Mouse (Mus musculus) left cerebral cortex, postnatal 14 days (tissue): ENCODE results near the gene AU040320. TPM values are rescaled to one million over a fixed set of nuclear protein-coding genes. Genes with fewer than 3 reads are reported as not detected.

ENCODE experiments used
- DNase-seq, 2 experiments: peaks; one replicate each; pipeline ENCODE4 v3.0.0; 2021 to 2022; ENCODE audit warnings: low spot score in 2 of 2, mixed read lengths in 1 of 2
- intact Hi-C: fragments of 180-260 bp; cut with DNase I; formaldehyde crosslinking; loops from one replicate; pipeline ENCODE4 v1.15.1; 2025
- total RNA-seq, 2 experiments: library from RNA; stranded (reverse); gene quantifications; 2 replicates each; pipeline ENCODE4 v1.2.3; 2021

The AU040320 gene
- total RNA-seq, 2 experiments from 2014 or later = 53.8 to 55.3 TPM

DNA sequence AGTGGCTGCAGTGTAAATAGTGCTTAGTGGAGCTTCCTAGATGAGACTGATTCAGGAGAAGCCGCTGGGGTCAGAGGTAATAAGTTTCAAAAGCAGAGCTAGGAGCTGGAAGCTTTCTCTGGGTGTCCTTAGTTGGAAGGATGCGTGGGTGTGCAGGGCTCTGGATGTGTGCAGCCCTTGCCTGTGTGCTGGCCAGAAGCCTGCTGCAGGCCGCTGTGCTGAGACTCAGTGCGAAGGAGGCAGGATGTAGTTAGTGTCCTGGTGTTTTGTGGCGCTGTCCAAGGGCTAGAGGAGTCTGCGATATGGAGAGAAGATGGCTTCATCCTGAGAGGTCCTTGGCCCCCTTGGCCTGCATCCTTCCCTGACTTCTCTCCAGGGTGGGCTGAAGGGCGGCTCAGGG, 85.5 kb downstream of the AU040320 start:
- no peak for DNase-seq
- intact Hi-C loops = loop anchor here (5.0 kb wide), 1 partner anchor 236 kb away; no protein-coding TSS in a partner anchor

DNA sequence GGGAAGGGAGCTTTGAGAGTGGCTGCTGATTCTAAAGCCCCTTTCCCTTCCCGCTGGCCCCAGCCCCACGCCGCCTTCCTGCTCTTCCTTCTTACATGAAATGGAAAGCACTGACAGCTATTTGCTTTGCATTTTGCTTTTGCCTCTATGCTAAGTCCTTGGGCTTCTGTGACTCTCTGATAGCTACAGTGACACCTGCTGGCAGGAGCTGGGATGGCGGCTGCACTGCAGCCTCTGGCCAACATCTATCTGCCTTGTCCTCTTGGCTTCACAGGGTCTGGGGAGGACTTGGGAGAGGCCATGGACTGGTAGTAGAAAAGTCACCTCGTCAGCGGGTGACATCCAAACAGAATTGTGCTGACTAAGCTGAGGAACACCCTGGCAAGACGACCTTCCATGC, 86.5 kb downstream of the AU040320 start:
- intact Hi-C loops = loop anchor here (5.0 kb wide), 1 partner anchor 238 kb away; no protein-coding TSS in a partner anchor
- DNase-seq = peak; percentile 90 to 92

DNA sequence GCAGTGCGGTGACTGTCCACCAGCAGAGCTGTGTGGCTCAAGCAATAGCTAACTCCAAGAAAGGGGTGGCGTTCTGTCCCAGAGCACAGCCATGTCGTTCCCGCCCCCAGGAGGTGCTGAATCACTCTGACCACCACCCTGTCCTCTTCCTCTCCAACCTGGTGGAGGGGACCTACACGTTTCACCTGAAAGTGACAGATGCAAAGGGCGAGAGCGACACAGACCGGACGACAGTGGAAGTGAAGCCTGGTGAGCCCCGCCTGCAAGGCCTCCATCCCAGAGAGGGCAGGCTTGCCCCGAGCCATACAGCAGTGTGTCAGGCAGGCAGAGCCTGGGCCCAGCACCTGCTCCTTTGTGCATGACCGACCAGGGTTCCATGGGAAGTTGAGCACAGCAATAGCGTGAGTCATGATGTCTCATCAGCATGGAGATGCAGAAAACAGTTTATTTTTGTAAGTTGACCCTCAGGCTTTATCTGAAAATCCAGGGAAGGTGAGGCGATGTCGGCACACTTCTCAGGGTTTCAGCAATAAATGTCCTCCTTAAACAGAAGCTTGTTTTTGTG, 87.7 kb downstream of the AU040320 start:
- DNase-seq = no peak

DNA sequence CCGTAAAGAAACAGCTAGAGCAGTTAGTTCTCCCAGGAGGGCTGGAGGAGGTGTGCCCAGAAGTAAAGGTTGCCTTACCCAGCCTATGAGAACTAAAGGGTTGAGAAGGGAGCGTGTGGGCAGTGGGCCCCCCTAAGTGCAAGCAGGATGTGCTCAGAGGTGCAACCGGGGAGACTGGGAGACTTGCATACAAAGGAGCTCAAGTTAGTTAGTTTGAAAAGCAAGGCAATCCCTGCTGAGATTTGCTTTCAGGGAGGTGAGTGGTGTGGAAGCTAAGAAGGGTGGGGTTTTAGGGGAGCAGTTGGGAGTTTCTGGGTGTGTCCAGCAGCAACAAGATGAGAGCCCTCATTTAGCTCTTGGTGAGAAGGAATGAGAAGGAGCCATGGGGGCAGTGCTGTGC, 89.6 kb downstream of the AU040320 start:
- intact Hi-C loops = no loop called here

More for the DNA sequence above, 87.7 kb downstream of the AU040320 start:
- intact Hi-C loops = no loop called here

DNA sequence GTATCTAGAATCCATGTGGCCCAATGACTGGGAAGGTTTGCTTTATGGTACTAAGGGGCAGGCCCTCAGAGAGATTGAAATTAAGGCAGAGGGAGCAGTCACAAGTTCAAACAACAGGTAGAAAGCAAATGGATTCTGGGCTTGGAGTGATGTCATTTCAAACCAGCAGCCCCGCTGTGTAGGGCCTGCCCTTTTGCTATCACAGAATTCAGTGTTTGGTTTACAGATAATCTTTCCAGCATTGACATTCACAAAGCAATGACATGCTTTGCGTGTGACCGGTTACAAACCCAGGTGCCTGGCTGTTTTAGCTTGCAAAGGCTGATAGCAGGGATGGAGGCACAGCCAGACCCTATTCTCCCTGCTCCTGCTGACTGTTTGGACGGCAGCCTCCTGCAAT, 92.3 kb downstream of the AU040320 start:
- intact Hi-C loops = no loop called here
- DNase-seq = no peak

More for the DNA sequence above, 89.6 kb downstream of the AU040320 start:
- no peak for DNase-seq

DNA sequence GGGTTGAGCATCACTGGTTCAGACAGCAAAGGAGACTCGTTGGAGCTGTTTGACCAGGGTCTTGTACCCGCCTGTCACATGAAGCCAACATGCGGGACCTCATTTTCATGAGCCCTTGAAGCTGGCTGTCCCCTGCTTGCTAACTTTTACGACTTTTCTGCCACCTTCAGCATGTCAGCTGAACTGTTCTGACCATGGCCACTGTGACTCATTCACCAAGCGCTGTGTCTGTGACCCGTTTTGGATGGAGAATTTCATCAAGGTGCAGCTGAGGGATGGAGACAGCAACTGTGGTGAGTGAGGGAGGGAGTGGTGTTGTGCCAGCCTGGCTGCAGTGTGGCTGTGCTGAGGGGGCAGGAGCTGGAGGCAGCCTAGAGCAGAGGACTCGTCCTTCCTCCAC, 93.6 kb downstream of the AU040320 start:
- DNase-seq = no peak
- intact Hi-C loops = no loop called here

DNA sequence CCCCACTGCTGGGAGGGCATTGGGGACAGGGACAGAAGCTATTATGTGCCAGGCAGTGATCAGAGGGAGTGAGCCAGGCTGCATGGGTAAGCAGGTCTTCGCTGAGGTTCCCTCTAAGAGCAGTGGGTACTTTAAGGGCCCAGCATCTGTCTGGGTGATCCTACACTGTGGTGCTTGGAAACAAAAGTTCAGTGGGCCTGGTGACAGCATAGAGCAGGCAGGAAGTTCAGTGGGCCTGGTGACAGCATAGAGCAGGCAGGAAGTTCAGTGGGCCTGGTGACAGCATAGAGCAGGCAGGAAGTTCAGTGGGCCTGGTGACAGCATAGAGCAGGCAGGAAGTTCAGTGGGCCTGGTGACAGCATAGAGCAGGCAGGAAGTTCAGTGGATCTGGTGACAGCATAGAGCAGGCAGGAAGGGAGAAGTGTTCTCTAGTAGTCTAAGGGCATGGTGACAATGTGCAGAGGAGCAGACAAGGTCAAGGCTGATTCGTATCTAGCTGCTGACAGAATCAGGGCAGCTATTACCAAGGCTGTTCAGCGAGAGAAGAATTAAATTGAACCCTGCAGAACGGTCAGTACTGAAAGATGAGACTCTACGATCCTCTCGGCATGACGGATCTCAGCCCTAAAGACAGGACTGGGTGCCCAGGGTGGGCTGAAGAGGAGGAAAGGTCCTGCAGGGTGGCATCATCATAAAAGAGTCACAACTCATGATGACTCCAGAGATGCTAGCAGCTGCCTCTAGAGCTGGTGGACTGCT, 96.9 kb downstream of the AU040320 start:
- no peak for DNase-seq
- intact Hi-C loops = no loop called here

DNA sequence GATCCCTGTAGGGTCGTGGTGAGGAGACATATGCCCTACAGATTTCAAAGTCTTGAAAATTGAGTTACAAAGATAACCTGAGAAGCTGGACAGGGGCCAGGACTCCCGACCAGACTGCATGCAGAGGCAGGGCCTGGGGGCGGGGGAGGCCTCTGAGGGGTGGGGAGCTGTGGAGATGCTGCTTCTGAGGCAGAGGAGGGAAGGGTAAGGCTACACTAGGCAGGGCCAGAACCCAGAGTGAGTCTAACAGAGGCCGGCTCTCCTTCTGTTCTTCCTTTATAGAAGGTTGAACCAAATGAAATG, 97.4 kb downstream of the AU040320 start:
- intact Hi-C loops = no loop called here

DNA sequence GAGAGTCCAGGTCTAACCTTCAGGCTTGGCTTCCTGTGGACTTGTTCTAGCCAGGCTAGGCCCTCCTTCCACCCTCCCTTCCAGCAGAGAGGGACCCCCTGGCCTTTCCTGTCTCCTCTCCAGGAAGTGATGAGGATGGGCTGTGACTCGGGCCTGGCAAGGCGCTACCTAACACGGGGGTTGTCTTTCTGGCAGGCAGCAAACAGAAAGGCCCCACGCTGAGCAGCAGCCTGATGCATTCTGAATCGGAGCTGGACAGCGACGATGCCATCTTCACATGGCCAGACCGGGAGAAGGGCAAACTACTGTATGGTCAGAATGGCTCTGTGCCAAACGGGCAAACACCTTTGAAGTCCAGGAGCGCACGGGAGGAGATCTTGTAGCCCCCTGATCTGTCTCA, 99.6 kb downstream of the AU040320 start:
- no peak for DNase-seq
- intact Hi-C loops = no loop called here

More for the DNA sequence above, 97.4 kb downstream of the AU040320 start:
- no peak for DNase-seq

DNA sequence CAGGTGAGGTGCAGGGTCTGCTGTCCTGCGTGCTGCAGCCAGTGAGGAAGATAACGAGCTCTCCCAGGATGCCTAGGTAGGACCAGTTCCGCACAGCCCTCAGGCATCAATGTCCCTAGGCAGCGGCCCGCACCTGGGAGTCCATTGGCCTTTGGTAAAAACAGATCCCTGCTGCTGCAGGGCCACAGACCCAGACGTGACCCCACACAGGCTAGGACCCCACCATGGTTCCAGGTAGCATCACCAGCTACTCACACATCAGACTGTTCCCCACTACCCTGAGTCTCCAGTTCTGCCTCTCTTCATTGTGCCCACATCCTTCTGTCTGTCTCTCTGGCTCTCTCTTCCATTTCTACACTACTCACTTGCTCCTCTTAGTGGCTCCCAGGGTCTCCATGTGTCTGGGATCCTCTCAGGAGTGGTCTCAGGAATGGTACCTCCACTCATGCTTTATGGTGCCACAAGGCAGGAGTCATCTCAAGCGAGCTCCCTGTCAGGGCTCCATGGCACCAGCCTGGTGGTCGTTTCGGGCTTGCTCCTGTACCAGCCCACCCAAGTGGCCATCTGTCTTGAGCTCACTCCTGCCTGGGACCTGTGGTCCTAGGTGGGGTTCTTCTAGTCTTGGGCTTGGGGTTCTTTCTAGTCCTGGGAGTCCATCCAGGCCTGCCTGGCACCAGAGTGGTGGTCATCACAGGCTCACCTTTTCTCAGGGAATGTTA, 107.1 kb downstream of the AU040320 start:
- no peak for DNase-seq
- intact Hi-C loops = no loop called here

DNA sequence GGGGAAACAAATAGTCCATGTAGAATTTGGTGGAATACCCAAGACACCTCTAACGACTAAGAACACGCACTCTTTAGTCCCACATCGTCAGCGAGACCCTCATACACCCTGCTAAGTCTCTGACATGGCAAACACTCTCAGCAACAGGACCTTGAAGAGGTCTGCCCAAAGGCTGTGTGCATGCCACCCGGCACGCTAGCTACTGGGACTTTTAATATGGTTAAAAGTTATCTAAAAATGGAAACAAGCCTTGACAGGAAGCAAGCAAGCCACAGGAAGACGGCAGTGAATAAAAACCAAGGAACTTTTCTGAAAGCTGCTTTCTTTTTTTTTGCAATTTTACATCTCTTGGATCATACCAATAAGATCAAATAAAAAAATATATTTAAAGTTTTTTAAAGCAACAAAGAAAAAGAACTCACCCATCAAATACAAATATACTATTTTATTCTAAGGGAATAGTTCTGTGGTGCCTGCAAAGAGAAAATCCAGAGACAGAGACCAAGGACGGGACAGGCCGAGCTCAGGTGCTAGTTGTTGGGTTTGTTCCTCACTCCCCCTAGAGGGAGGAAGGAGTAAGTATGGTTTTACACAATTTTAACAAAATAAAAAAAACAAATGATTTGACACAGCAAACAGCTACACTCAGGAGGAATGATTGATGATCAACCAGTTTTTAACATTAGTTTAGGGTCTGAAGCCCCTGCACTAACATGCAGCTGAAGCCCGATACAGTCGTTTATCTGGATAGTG, 108.3 kb downstream of the AU040320 start:
- intact Hi-C loops = no loop called here
- DNase-seq = no peak

DNA sequence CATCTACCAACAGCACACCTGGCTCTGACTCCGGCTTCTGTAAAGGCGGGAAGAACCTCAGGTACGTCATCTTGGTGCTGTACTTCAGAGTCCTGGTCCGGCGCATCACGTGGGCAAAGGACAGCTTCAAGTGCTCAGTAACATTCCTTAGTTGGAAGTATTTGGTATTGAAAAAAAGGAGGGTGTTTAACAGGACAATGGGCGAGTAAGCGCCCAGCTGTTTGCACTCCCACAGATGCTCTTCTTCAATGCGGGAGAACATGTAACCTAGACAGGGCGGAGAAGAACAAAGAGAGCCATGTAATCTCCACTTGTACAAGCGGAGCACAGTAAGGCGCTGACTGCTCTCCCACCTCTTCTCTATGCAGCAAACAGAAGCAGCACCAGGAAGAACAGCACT, 115.4 kb downstream of the AU040320 start:
- intact Hi-C loops = no loop called here
- no peak for DNase-seq

DNA sequence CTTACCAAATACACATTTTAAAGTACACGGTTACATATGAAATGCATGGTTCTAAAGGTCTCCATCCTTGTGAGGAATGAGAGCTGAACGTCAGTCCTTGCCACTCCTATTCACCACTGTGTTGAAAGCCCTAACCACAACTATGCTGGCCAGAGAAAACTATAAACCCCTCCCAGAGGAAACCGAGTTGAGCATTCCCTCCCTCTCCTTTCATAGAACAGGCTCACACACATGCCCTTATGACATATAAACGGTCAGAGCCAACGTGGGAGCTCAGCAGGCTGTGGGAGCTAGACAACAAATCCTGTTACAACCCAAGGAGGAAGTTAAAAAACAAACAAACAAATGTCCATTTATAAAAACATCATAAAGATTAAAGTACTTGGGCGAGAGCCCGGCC, 119.4 kb downstream of the AU040320 start:
- DNase-seq = no peak
- intact Hi-C loops = no loop called here

DNA sequence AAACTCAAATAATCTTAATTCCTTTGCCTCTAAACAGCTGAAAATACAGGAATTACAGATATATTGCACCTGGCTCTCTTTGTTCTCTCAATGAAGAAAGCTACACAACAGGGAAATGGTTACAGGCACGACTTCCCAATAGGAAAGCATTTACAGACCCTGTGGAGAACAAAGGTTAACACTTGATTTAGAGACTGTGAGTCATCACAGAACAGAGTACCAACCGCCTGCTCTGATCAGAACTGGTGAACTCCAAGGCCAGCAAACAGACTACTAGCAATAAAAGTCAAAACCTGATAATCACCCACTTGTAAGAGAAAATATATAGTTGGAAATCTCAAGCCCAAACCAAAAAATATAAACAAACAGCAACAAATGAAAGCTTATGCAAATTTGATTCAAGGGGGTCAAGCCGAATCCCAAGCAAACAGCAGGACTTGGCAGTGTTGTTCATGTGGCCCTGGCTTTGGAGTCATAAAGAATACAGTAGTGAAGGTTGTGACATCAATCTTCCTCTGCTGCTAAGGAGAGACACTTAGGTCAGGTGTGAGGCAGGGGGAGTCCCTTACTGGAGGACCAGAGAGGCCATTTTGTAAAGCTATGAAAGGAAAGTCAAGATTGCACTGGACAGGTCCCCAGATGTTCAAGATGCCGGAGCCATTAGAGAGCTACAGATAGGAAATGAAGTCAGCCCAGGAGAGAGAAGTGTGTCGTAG, 126.4 kb downstream of the AU040320 start:
- intact Hi-C loops = no loop called here
- DNase-seq = no peak

DNA sequence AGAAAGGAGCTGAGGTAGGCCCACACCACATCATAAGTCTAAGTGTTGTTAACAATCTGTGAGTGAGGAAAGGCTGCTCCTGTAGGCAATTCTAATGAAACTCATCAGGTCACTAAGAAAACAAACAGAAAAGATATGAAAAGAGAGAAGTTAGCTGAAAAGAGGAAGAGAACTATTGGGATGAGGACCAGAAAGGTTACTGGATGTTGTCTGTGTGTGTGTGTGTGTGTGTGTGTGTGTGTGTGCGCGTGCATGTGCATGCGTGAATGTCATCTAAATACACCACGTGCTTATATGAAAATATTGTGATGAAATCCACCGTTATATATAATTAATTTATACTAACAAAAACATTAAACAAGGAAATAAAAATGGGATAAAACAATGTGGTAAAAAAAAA, 130.3 kb downstream of the AU040320 start:
- intact Hi-C loops = no loop called here

DNA sequence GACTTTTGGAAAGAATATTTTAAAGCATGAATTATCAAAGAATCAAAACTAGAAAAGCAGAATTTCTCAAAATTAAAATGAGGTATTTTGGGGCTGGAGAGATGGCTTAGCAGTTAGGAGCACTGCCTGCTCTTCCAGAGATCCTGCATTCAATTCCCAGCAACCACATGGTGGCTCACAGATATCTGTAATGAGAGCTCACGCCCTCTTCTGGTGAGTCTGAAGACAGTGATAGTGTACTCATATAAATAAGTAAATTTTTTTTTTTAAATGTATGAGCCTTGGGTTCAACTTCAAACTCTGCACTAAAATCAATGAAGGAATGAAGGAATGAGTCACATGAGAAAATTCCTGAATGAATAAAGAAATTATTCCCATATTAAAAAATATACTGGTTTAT, 132.6 kb downstream of the AU040320 start:
- DNase-seq = no peak
- intact Hi-C loops = no loop called here

More for the DNA sequence above, 130.3 kb downstream of the AU040320 start:
- no peak for DNase-seq

DNA sequence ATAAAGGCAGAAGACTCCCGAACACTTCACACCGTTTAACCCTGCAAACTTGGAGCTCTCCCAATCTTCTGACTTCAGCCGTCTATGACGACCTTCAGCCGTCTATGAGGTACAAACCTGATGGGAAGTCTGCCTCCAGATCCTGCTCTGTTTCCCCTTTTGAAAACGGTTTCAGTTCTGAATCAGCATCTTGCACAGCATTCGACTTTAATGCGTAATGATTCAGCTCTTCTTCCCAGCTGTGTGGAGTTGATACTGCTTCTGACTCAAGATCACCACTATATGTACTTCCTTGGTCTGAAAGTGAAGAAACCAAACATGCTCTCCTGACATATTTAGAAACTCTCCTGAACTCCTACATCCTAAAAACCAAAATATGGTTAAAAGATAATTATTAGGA, 136.5 kb downstream of the AU040320 start:
- no peak for DNase-seq
- intact Hi-C loops = no loop called here
